Mouse (Mus musculus): ENCODE data around the gene Myod1.

Gene Myod1

GRCm38 (mm10) chr7:46393116-46393515, 16.8 kb downstream of the Myod1 start:
- peak; percentile 78 to 80 for DNase-seq

- DNase-seq = no peak
Observed at GRCm38 (mm10) chr7:46393718-46394511, 17.6 kb downstream of the Myod1 start.

GRCm38 (mm10) chr7:46394933-46395332, 18.7 kb downstream of the Myod1 start:
- no peak for DNase-seq

GRCm38 (mm10) chr7:46395571-46395970, 19.3 kb downstream of the Myod1 start:
- no peak for DNase-seq

- DNase-seq = peak; percentile 66 to 68
Observed at GRCm38 (mm10) chr7:46396231-46396927, 20.1 kb downstream of the Myod1 start, which contains the start of gene Kcnc1. Kcnc1 (plus strand) TSS chr7:46396497.

- DNase-seq = peak in 1 of 2 experiments; percentile 27
Observed at GRCm38 (mm10) chr7:46396928-46397731, 20.9 kb downstream of the Myod1 start.

GRCm38 (mm10) chr7:46397732-46398333, 21.6 kb downstream of the Myod1 start:
- DNase-seq = no peak

GRCm38 (mm10) chr7:46398612-46399011, 22.3 kb downstream of the Myod1 start:
- no peak for DNase-seq

- no peak for DNase-seq
Observed at GRCm38 (mm10) chr7:46399676-46400075, 23.4 kb downstream of the Myod1 start.

- no peak for DNase-seq
Observed at GRCm38 (mm10) chr7:46400346-46400745, 24.1 kb downstream of the Myod1 start.

GRCm38 (mm10) chr7:46401371-46402180, 25.3 kb downstream of the Myod1 start:
- no peak for DNase-seq

- DNase-seq = no peak
Observed at GRCm38 (mm10) chr7:46403616-46404485, 27.6 kb downstream of the Myod1 start.

- no peak for DNase-seq
Observed at GRCm38 (mm10) chr7:46404756-46405155, 28.5 kb downstream of the Myod1 start.

GRCm38 (mm10) chr7:46408606-46409005, 32.3 kb downstream of the Myod1 start:
- DNase-seq = no peak

GRCm38 (mm10) chr7:46409204-46409789, 33.0 kb downstream of the Myod1 start:
- DNase-seq = no peak

GRCm38 (mm10) chr7:46410727-46411126, 34.5 kb downstream of the Myod1 start:
- no peak for DNase-seq

GRCm38 (mm10) chr7:46412823-46413222, 36.5 kb downstream of the Myod1 start:
- DNase-seq = no peak

GRCm38 (mm10) chr7:46413959-46414725, 37.9 kb downstream of the Myod1 start:
- no peak for DNase-seq

- no peak for DNase-seq
Observed at GRCm38 (mm10) chr7:46415818-46416425, 39.6 kb downstream of the Myod1 start.

Data from thymus, postnatal 36 days (tissue).